Mouse (Mus musculus) gastrocnemius, adult 2 months (tissue): ENCODE results near the gene Foxp2. TPM values are rescaled to one million over a fixed set of nuclear protein-coding genes. Genes with fewer than 3 reads are reported as not detected.
A peak's percentile ranks its signal among the peaks of the same experiment; 100 is the strongest.

Experiments
- DNase-seq: peaks from one replicate; pipeline ENCODE4 v3.0.0; 2022
- H3K27ac ChIP-seq: fragments of 200-600 bp; 2 replicates; pipeline ENCODE4 v1.8.1; 2022; ENCODE audit warnings: mild to moderate bottlenecking
- H3K4me3 ChIP-seq: fragments of 200-600 bp; 2 replicates; pipeline ENCODE4 v1.8.1; 2022; ENCODE audit warnings: mild to moderate bottlenecking, moderate library complexity
- CTCF ChIP-seq: fragments of 200-600 bp; IDR thresholded peaks from 2 replicates; pipeline ENCODE4 v1.8.1; 2022; ENCODE audit warnings: antibody characterized with exemption, mild to moderate bottlenecking, moderate library complexity
- intact Hi-C: fragments of 180-260 bp; cut with DNase I; formaldehyde crosslinking; loops from one replicate; pipeline ENCODE4 v1.15.1; 2025
- total RNA-seq, 2 experiments: library from RNA; stranded (reverse); gene quantifications; 2 replicates each; pipeline ENCODE4 v1.2.3; 2021

The Foxp2 gene
- total RNA-seq, 2 experiments from 2014 or later = 1.4 to 2.8 TPM

- intact Hi-C loops = no loop called here
- Histone ChIP-seq H3K4me3 (no peak overlapping the region), H3K27ac (no peak overlapping the region)
- no peak for TF ChIP-seq CTCF
- no peak for DNase-seq
Observed at GRCm38 (mm10) chr6:15151619-15152018, 250.5 kb downstream of the Foxp2 start.

GRCm38 (mm10) chr6:15163508-15164053 is 262.4 kb downstream of the Foxp2 start:
- H3K4me3 ChIP-seq = no peak overlapping the region
- TF ChIP-seq CTCF = peak; percentile 38
- intact Hi-C loops = no loop called here
- DNase-seq = no peak
- no peak overlapping the region for H3K27ac ChIP-seq

GRCm38 (mm10) chr6:15176754-15177153 is 275.6 kb downstream of the Foxp2 start:
- no peak overlapping the region for H3K27ac ChIP-seq
- DNase-seq = no peak
- peak; percentile 33 for TF ChIP-seq CTCF
- intact Hi-C loops = no loop called here
- no peak overlapping the region for H3K4me3 ChIP-seq

DNA sequence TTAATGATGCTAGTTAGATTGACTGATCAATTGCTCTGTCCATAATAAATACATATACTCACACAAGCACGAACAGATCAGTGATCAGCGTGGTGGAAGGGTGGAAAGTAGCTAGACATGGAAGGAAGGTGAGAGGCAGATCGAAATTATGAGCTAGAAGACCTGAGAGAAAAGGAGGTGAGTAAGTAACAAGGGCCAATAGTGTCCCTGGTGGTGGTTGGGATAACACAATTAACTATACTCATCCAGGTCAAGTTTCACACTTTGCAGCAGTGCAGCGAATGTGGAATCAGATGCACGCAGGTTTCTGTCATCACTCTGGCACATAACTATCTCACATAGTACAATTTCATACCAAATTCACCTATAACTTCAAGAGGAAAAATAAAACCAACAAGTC is 291.7 kb downstream of the Foxp2 start:
- Histone ChIP-seq H3K27ac (no peak overlapping the region), H3K4me3 (no peak overlapping the region)
- TF ChIP-seq CTCF = no peak
- no peak for DNase-seq
- intact Hi-C loops = loop anchor here (10.0 kb wide), 1 partner anchor 212 kb away; no protein-coding TSS in a partner anchor

- Histone ChIP-seq H3K4me3 (no peak overlapping the region), H3K27ac (no peak overlapping the region)
- DNase-seq = no peak
- TF ChIP-seq CTCF = no peak
- intact Hi-C loops = no loop called here
Observed at GRCm38 (mm10) chr6:15242176-15242942, 341.2 kb downstream of the Foxp2 start.

GRCm38 (mm10) chr6:15257393-15257792 is 356.2 kb downstream of the Foxp2 start:
- intact Hi-C loops = no loop called here
- TF ChIP-seq CTCF = no peak
- peak overlapping the region; percentile 50 for H3K4me3 ChIP-seq
- no peak for DNase-seq
- H3K27ac ChIP-seq = 0 out of 2 replicates have a peak overlapping the region, but pooled peaks have one; percentile 2

- no peak for TF ChIP-seq CTCF
- no peak for DNase-seq
- intact Hi-C loops = no loop called here
- Histone ChIP-seq H3K4me3 (peak overlapping the region; percentile 50; the same call in 1 of the 2 replicates), H3K27ac (no peak overlapping the region)
Observed at GRCm38 (mm10) chr6:15257893-15258292, 356.7 kb downstream of the Foxp2 start.

- TF ChIP-seq CTCF = no peak
- intact Hi-C loops = no loop called here
- DNase-seq = no peak
Observed at GRCm38 (mm10) chr6:15268136-15268535, 367.0 kb downstream of the Foxp2 start.

GRCm38 (mm10) chr6:15285213-15285612 is 384.1 kb downstream of the Foxp2 start:
- DNase-seq = no peak
- Histone ChIP-seq H3K27ac (no peak overlapping the region), H3K4me3 (no peak overlapping the region)
- intact Hi-C loops = no loop called here
- TF ChIP-seq CTCF = no peak

More at GRCm38 (mm10) chr6:15268136-15268535, 367.0 kb downstream of the Foxp2 start:
- no peak overlapping the region for H3K27ac ChIP-seq
- no peak overlapping the region for H3K4me3 ChIP-seq

DNA sequence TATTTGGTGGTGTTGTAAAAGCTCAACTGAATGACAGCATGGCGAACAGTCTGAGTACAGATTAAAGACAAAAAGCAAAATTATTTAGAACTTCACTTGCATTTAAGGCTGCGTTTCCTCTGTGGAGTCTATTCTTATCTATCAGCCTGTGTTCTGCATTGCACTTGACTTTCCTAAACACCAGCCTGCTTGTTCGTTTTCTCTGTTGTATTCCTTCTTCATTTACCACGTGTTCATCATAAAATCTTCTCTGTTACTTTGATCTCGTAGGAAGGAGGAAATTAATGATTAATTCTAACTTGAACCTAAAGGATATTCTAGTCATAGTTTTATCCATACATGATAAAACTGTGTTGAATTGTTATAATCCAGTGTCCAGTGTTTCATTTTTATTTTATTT is 392.9 kb downstream of the Foxp2 start:
- no peak for DNase-seq
- Histone ChIP-seq H3K27ac (no peak overlapping the region), H3K4me3 (no peak overlapping the region)
- TF ChIP-seq CTCF = no peak
- intact Hi-C loops = no loop called here

GRCm38 (mm10) chr6:15299279-15299678 is 398.1 kb downstream of the Foxp2 start:
- Histone ChIP-seq H3K4me3 (no peak overlapping the region), H3K27ac (no peak overlapping the region)
- TF ChIP-seq CTCF = no peak
- intact Hi-C loops = no loop called here
- DNase-seq = no peak

DNA sequence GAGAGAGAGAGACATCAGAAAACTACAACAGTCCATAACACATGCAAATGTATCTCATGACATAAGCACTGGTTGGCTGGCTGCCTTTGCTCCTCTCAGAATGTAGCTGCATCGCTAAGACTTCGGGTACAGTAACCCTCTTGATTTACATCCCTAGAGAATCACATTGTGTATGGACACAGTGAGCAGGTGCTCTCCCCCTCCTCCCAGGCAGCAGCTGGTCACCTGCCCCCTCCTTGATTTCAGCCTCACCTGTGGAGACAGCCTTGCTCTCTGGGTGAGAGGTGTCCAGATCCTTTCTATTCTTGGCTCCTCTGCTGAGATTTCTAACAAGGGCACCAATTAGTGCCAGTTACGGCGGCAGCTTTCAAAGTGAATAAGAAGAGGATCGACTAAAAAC is 409.5 kb downstream of the Foxp2 start:
- DNase-seq = no peak
- TF ChIP-seq CTCF = no peak
- intact Hi-C loops = no loop called here
- Histone ChIP-seq H3K27ac (no peak overlapping the region), H3K4me3 (no peak overlapping the region)

GRCm38 (mm10) chr6:15316948-15317347 is 415.8 kb downstream of the Foxp2 start:
- TF ChIP-seq CTCF = no peak
- no peak for DNase-seq
- intact Hi-C loops = no loop called here

DNA sequence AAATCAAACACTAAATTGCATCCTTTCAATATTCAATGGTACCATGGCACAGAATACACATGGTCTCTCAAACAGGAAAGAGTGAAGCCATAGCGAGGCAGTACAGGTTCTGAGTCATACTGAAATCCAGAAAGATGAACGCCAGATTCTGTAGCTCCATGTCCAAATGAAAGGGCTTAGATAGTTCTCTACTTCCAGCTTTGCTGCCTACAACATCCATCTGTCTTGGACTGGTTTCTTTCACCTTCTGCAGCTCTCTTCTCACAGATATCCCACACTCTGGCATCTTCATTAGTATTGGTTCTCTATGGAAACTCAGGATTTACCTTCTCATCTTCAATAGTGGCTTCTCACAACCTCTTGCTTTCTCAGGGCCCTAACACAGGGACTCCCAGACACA is 417.2 kb downstream of the Foxp2 start:
- TF ChIP-seq CTCF = no peak
- DNase-seq = no peak
- intact Hi-C loops = no loop called here
- H3K4me3 ChIP-seq = no peak overlapping the region
- H3K27ac ChIP-seq = no peak overlapping the region

More at GRCm38 (mm10) chr6:15316948-15317347, 415.8 kb downstream of the Foxp2 start:
- no peak overlapping the region for H3K4me3 ChIP-seq
- H3K27ac ChIP-seq = no peak overlapping the region
